Mouse (Mus musculus) liver, embryonic 15.5 days (tissue): ENCODE results near the gene Csf2. TPM values are rescaled to one million over a fixed set of nuclear protein-coding genes. Genes with fewer than 3 reads are reported as not detected.

ENCODE experiments used
- ATAC-seq: fragments of 200-750 bp; cut with Nextera tagmentation; 2 replicates; pipeline ENCODE4 v1.8.0; 2017; ENCODE audit warnings: moderate number of reproducible peaks, mild to moderate bottlenecking, moderate library complexity; ENCODE audit not compliant: insufficient read depth
- H3K27ac ChIP-seq: fragments of 300-500 bp; sonication (generic); replicated peaks from 2 replicates; pipeline ENCODE4 v1.5.1; 2015; ENCODE audit warnings: mild to moderate bottlenecking, inconsistent platforms
- H3K27me3 ChIP-seq: fragments of 300-500 bp; sonication (generic); 2 replicates; pipeline ENCODE4 v1.6.1; 2015; ENCODE audit warnings: mild to moderate bottlenecking, inconsistent platforms
- H3K36me3 ChIP-seq: fragments of 300-500 bp; sonication (generic); replicated peaks from 2 replicates; pipeline ENCODE4 v1.6.1; 2015; ENCODE audit warnings: moderate library complexity, mild to moderate bottlenecking, inconsistent platforms
- H3K4me1 ChIP-seq: fragments of 300-500 bp; sonication (generic); replicated peaks from 2 replicates; pipeline ENCODE4 v1.6.1; 2015; ENCODE audit warnings: inconsistent platforms
- H3K4me2 ChIP-seq: fragments of 300-500 bp; sonication (generic); 2 replicates; pipeline ENCODE4 v1.6.1; 2015; ENCODE audit warnings: moderate library complexity, mild to moderate bottlenecking, inconsistent platforms
- H3K4me3 ChIP-seq: fragments of 300-500 bp; sonication (generic); replicated peaks from 2 replicates; pipeline ENCODE4 v1.5.1; 2015; ENCODE audit warnings: mild to moderate bottlenecking, inconsistent platforms
- H3K9ac ChIP-seq: fragments of 300-500 bp; sonication (generic); 2 replicates; pipeline ENCODE4 v1.6.1; 2015; ENCODE audit warnings: moderate library complexity, mild to moderate bottlenecking, inconsistent platforms
- H3K9me3 ChIP-seq: fragments of 300-500 bp; sonication (generic); replicated peaks from 2 replicates; pipeline ENCODE4 v1.6.1; 2016; ENCODE audit warnings: inconsistent platforms
- WGBS: fragments of 180-500 bp; shearing (Covaris S2); methylation state at CpG from one replicate; pipeline ENCODE4 v1.1.7; 2015; ENCODE audit warnings: mixed read lengths; ENCODE audit not compliant: insufficient replicate concordance; 5-methylcytosine and 5-hydroxymethylcytosine counted together
- polyA plus RNA-seq: library from polyadenylated mRNA; unstranded; fragments of >200 nt; fragmentation: Nextera tagmentation; extraction: Ambion mirVana; gene quantifications from 2 replicates; pipeline ENCODE4 v1.2.1, GENCODE M21; 2015

Csf2 gene
- polyA plus RNA-seq, 1 experiment from 2014 or later = not detected

DNA sequence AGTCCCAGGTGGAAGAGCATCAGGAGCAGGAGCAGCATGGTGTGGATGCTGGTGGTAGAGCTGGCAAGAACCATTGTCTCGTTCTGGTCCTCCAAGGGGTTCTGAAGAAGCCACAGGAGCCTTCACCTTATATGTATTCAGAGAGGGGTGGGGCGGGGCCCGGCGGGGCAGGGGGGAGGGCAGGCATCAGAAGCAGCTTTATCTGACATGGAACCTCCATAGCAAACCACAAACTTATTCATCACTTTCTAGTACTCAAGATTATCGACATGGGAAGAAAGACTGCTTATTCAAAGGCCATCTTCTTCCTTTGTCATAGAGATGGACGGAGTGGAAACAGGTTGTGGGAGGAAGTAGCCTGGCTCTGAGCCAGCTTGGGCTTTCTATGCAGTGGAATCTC is 17.7 kb upstream of the Csf2 start, which contains the start of gene Il3:
TSS of gene Il3 (minus strand) at position 101 of the 400 bp plus-strand sequence.
- Histone ChIP-seq H3K27ac (no peak within 1 kb of the TSS), H3K4me1 (no peaks in the 10 kb centered on the region), H3K9me3 (no peaks in the 10 kb centered on the region), H3K36me3 (no peaks in the 10 kb centered on the region), H3K4me2 (no peak within 1 kb of the TSS), H3K4me3 (no peak within 1 kb of the TSS), H3K9ac (no peak within 1 kb of the TSS), H3K27me3 (no peaks in the 10 kb centered on the region)
- 29% methylated on average over 6 of the region's 6 CpGs for WGBS
- no peak for ATAC-seq

DNA sequence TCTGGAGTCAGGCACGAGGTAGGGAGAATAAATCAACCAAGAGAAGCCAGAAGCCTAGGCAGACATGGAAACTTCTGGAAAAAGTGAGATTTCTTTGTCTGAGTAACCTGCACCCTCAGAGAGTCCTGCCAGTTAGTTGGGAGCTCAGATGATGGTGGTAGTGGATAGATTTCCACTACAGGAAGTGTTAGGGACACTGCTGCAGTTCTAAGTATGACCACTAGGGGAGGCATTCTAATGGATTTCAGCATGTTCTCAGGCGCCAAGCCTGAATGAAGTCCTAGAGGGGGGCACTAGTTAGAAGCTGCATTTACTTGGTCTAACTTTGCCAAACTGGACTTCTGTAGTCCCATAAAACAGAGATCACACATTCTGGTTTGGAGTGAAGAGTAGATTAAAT is 15.1 kb upstream of the Csf2 start:
- Histone ChIP-seq H3K9me3 (no peaks in the 10 kb centered on the region), H3K4me1 (no peaks in the 10 kb centered on the region), H3K27ac (no peak overlapping the region), H3K4me3 (no peak overlapping the region), H3K4me2 (no peak overlapping the region), H3K27me3 (no peaks in the 10 kb centered on the region), H3K36me3 (no peaks in the 10 kb centered on the region), H3K9ac (no peak overlapping the region)
- WGBS = 41% methylated on average over 2 of the region's 2 CpGs
- ATAC-seq = no peak

DNA sequence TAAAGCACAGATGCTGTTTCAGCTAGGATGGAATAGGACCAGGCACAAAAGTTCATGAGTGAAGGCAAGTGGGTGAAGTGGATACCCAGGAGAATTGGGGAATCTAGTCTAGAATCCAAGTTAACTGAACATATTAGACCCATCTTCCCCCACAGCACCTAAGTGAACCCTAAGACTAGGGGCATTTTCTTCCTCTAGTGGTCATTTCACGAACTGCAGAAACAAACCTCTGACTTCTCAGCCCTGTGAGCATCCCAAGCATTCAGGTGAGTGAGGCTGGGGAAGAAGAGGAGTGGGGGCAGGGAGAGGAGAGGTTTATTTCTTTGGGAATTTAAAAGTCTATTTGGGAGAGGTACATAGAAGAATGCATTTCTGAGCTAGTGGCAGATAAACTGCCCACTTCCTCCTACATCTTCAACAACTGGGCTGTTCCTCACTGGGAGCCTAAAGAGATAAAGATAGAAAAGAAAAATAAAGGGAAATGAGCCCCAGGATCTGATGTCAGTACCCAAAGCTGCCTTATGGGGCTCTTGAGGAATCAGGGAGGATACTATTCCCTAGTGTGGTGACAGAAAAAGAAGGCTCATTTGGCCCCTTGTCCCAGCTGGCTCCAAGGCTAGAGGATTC is 14.1 kb upstream of the Csf2 start:
- H3K4me3 ChIP-seq = no peak overlapping the region
- H3K27ac ChIP-seq = no peak overlapping the region
- H3K4me1 ChIP-seq = no peaks in the 10 kb centered on the region
- no peak overlapping the region for H3K9ac ChIP-seq
- H3K9me3 ChIP-seq = no peaks in the 10 kb centered on the region
- H3K4me2 ChIP-seq = no peak overlapping the region
- no peak for ATAC-seq
- 10% methylated on average over 1 of the region's 1 CpGs for WGBS
- no peaks in the 10 kb centered on the region for H3K36me3 ChIP-seq
- no peaks in the 10 kb centered on the region for H3K27me3 ChIP-seq

GRCm38 (mm10) chr11:54256624-54257376 is 7.3 kb upstream of the Csf2 start:
- Histone ChIP-seq H3K27me3 (peaks cover 3% of the 10 kb centered on the region; the same call in 1 of the 2 replicates), H3K9me3 (no peaks in the 10 kb centered on the region), H3K36me3 (no peaks in the 10 kb centered on the region), H3K4me2 (no peak overlapping the region), H3K4me1 (no peaks in the 10 kb centered on the region), H3K27ac (no peak overlapping the region), H3K9ac (no peak overlapping the region), H3K4me3 (no peak overlapping the region)
- 52% methylated on average over 3 of the region's 3 CpGs for WGBS
- ATAC-seq = no peak

GRCm38 (mm10) chr11:54254114-54254513 is 4.6 kb upstream of the Csf2 start:
- no peak for ATAC-seq
- Histone ChIP-seq H3K36me3 (no peaks in the 10 kb centered on the region), H3K4me3 (no peak overlapping the region), H3K27ac (no peak overlapping the region), H3K4me2 (no peak overlapping the region), H3K27me3 (peaks cover 3% of the 10 kb centered on the region; the same call in 1 of the 2 replicates), H3K9ac (no peak overlapping the region), H3K4me1 (peaks cover 9% of the 10 kb centered on the region), H3K9me3 (no peaks in the 10 kb centered on the region)
- WGBS = 32% methylated on average over 4 of the region's 4 CpGs

DNA sequence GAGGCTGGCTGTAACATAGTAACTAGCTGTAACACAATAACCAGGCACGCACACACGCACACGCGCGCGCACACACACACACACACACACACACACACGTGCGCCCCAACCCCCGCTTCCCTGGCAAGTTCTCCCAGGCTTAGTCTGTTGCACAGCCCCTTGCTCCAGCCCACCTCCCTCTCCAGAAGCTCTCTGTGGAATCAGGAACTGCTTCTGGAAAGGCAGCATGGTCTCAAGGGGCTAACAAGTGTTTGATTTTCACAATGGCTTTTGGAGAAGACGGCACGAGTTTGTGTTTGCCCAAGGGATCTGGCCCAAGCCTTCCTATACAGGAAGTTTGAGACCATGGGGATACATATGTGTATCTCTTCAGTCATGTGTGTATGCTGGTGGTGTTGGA is 1.1 kb upstream of the Csf2 start:
- Histone ChIP-seq H3K4me2 (no peak overlapping the region), H3K9me3 (no peaks in the 10 kb centered on the region), H3K4me3 (no peak overlapping the region), H3K9ac (no peak overlapping the region), H3K36me3 (no peaks in the 10 kb centered on the region), H3K4me1 (peaks cover 14% of the 10 kb centered on the region), H3K27me3 (no peaks in the 10 kb centered on the region; the same call in 1 of the 2 replicates), H3K27ac (no peak overlapping the region)
- 79% methylated on average over 11 of the region's 11 CpGs for WGBS
- ATAC-seq = no peak

DNA sequence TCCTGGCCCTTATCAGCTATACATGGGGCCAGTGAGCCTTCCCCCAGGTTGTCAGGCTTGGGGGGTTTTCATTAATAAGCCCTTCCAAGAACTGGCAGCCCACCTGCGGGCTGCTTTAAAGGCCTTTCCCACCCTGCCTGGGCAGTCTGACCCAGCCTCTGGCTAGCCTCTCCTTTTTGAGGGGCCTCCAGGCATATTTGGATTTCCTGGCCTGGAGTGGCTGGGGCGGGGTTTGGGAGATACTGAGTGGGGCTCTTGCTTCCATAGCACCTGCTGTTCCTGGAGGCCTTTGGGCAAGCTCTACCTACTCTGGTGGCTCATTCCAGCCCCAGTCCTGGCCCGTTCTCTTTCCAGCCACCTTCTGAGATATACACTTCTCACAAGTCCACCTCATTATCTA is 281 bp upstream of the Csf2 start:
- no peak for ATAC-seq
- H3K4me2 ChIP-seq = no peak overlapping the region
- no peak overlapping the region for H3K4me3 ChIP-seq
- H3K27ac ChIP-seq = no peak overlapping the region
- no peaks in the 10 kb centered on the region for H3K36me3 ChIP-seq
- no peaks in the 10 kb centered on the region for H3K9me3 ChIP-seq
- H3K4me1 ChIP-seq = peaks cover 14% of the 10 kb centered on the region
- no peaks in the 10 kb centered on the region for H3K27me3 ChIP-seq
- H3K9ac ChIP-seq = no peak overlapping the region
- WGBS = 48% methylated on average over 3 of the region's 3 CpGs

DNA sequence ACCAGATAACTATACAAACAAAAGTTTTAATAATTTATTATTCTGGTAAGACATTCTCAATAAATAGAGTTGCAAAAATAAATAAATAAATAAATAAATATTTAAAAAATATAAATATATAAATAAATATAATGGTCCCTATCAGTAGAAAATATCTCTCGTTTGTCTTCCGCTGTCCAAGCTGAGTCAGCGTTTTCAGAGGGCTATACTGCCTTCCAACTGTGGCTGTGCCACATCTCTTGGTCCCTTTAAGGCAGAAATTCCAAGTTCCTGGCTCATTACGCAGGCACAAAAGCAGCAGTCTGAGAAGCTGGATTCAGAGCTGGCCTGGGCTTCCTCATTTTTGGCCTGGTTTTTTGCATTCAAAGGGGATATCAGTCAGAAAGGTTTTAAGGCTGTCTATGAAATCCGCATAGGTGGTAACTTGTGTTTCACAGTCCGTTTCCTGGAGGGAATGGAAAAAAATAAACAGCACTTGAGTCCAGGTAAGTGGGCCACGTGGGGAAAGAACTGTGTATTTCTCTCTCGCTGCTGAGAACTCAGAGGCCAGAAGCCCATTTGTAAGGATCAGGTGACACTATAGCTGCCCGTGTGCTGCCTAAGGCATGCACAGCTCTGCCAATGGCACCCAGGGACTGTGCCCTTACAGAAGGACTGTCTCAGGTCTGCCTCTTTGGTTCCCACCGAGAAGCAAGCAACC is 2.1 kb downstream of the Csf2 start:
- 60% methylated on average over 10 of the region's 10 CpGs for WGBS
- no peak for ATAC-seq
- Histone ChIP-seq H3K36me3 (no peaks in the 10 kb centered on the region), H3K27ac (no peak overlapping the region), H3K4me1 (peaks cover 14% of the 10 kb centered on the region), H3K4me3 (no peak overlapping the region), H3K27me3 (no peaks in the 10 kb centered on the region), H3K9me3 (no peaks in the 10 kb centered on the region), H3K4me2 (no peak overlapping the region), H3K9ac (no peak overlapping the region)

GRCm38 (mm10) chr11:54244465-54244864 is 5.0 kb downstream of the Csf2 start:
- Histone ChIP-seq H3K9me3 (no peaks in the 10 kb centered on the region), H3K27ac (no peak overlapping the region), H3K36me3 (no peaks in the 10 kb centered on the region), H3K27me3 (no peaks in the 10 kb centered on the region), H3K4me3 (no peak overlapping the region), H3K9ac (no peak overlapping the region), H3K4me1 (peaks cover 8% of the 10 kb centered on the region), H3K4me2 (no peak overlapping the region)
- ATAC-seq = no peak
- WGBS = 63% methylated on average over 6 of the region's 6 CpGs

DNA sequence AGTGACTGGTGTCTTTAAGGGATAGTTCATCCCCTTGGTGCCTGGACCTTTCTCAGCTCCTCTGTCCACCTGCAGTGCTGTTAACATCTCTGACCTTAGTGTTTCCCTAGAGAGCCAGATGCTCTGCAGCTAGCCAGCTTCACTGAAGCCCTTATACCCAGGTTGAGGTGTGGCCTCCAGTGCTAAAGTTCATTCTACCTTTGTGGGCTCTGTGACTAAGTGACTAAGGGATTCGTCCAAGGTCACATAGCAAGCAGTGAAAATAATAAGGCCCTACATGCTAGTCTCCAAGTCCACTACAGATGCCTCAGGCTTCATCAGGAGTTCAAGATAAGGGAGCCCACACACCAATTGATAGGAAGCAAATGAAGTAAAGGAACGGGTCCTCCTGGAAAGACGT is 7.0 kb downstream of the Csf2 start:
- H3K4me1 ChIP-seq = no peaks in the 10 kb centered on the region
- H3K27ac ChIP-seq = no peak overlapping the region
- H3K36me3 ChIP-seq = no peaks in the 10 kb centered on the region
- H3K9me3 ChIP-seq = no peaks in the 10 kb centered on the region
- no peak overlapping the region for H3K4me2 ChIP-seq
- 45% methylated on average over 3 of the region's 3 CpGs for WGBS
- no peak overlapping the region for H3K4me3 ChIP-seq
- no peak for ATAC-seq
- H3K27me3 ChIP-seq = no peaks in the 10 kb centered on the region
- H3K9ac ChIP-seq = no peak overlapping the region

GRCm38 (mm10) chr11:54236939-54237338 is 12.5 kb downstream of the Csf2 start:
- no peak for ATAC-seq
- Histone ChIP-seq H3K4me2 (no peak overlapping the region), H3K9ac (no peak overlapping the region), H3K27ac (no peak overlapping the region), H3K4me3 (no peak overlapping the region), H3K4me1 (no peaks in the 10 kb centered on the region), H3K9me3 (no peaks in the 10 kb centered on the region), H3K36me3 (no peaks in the 10 kb centered on the region), H3K27me3 (no peaks in the 10 kb centered on the region)
- WGBS = 48% methylated on average over 2 of the region's 2 CpGs
